Mouse (Mus musculus) thymus, postnatal 4 days (tissue): ENCODE results near the gene Gm7029.

ENCODE experiments used
- DNase-seq: peaks from one replicate; pipeline ENCODE4 v3.0.0; 2021

The Gm7029 gene

GRCm38 (mm10) chr17:33914969-33915391, 41.3 kb downstream of the Gm7029 start:
- DNase-seq = peak; percentile 33

GRCm38 (mm10) chr17:33915671-33916250, 42.1 kb downstream of the Gm7029 start, which contains the start of the genes Tapbp and Zbtb22:
TSS of gene Tapbp (plus strand) at chr17:33915899.
TSS of gene Zbtb22 (plus strand) at chr17:33915904.
- peak; percentile 94 for DNase-seq

GRCm38 (mm10) chr17:33916294-33916693, 42.7 kb downstream of the Gm7029 start:
- DNase-seq = peak; percentile 91

GRCm38 (mm10) chr17:33916847-33917655, 43.4 kb downstream of the Gm7029 start:
- peak; percentile 33 for DNase-seq

- peak; percentile 23 for DNase-seq
Measured at GRCm38 (mm10) chr17:33917656-33918292, 44.1 kb downstream of the Gm7029 start.

- peak; percentile 51 for DNase-seq
Measured at GRCm38 (mm10) chr17:33918293-33919203, 44.9 kb downstream of the Gm7029 start.

GRCm38 (mm10) chr17:33919351-33920281, 46.0 kb downstream of the Gm7029 start:
- DNase-seq = peak; percentile 79

GRCm38 (mm10) chr17:33920282-33921097, 46.9 kb downstream of the Gm7029 start:
- DNase-seq = peak; percentile 94

- no peak for DNase-seq
Measured at GRCm38 (mm10) chr17:33921361-33921760, 47.7 kb downstream of the Gm7029 start.
